Mouse (Mus musculus) ES-E14 (cell line): ENCODE data around the gene Gpatch8. TPM values are rescaled to one million over a fixed set of nuclear protein-coding genes. Genes with fewer than 3 reads are reported as not detected.

Experiments
- DNase-seq: peaks from one replicate; pipeline ENCODE4 v3.0.0-alpha.2; 2013; ENCODE audit warnings: low read depth, low spot score
- H3K27ac ChIP-seq: 2 replicates; pipeline ENCODE4 v1.5.1; 2012; ENCODE audit warnings: low read depth, mild to moderate bottlenecking, low read length, moderate library complexity, mixed read lengths; ENCODE audit not compliant: poor library complexity, insufficient read depth, severe bottlenecking
- H3K36me3 ChIP-seq: 2 replicates; pipeline ENCODE4 v1.6.1; 2012; ENCODE audit warnings: mild to moderate bottlenecking, low read length, moderate library complexity, mixed read lengths; ENCODE audit not compliant: control insufficient read depth, poor library complexity, insufficient read depth, severe bottlenecking
- H3K4me1 ChIP-seq, 2 experiments: fragments of 150-350 bp in 1 of 2; sonication (generic) in 1 of 2; 2 replicates each; pipeline ENCODE4 v1.6.1; 2012; ENCODE audit warnings: low read length in 2 of 2, mild to moderate bottlenecking in 1 of 2, mixed read lengths in 1 of 2; ENCODE audit not compliant: control insufficient read depth in 2 of 2, insufficient read depth in 2 of 2, poor library complexity in 1 of 2
- H3K4me3 ChIP-seq, 2 experiments: fragments of 150-350 bp in 1 of 2; sonication (generic) in 1 of 2; 2 replicates each; pipeline ENCODE4 v1.5.1; 2012; ENCODE audit warnings: low read length in 2 of 2, low read depth in 1 of 2, mild to moderate bottlenecking in 1 of 2, mixed read lengths in 1 of 2; ENCODE audit not compliant: insufficient read depth in 1 of 2, poor library complexity in 1 of 2, severe bottlenecking in 1 of 2
- H3K9ac ChIP-seq: 2 replicates; pipeline ENCODE4 v1.6.1; 2012; ENCODE audit warnings: low read depth, mild to moderate bottlenecking, low read length, mixed read lengths; ENCODE audit not compliant: poor library complexity, insufficient read depth, severe bottlenecking
- H3K9me3 ChIP-seq: fragments of 150-350 bp; sonication (generic); 2 replicates; pipeline ENCODE4 v1.6.1; 2012; ENCODE audit warnings: low read depth, mild to moderate bottlenecking, low read length; ENCODE audit not compliant: control insufficient read depth, insufficient read depth
- CHD2 ChIP-seq: IDR thresholded peaks from 2 replicates; pipeline ENCODE4 v1.6.1; 2014; ENCODE audit warnings: mild to moderate bottlenecking, low read depth, low read length, inconsistent platforms
- HCFC1 ChIP-seq: IDR thresholded peaks from 2 replicates; pipeline ENCODE4 v1.6.1; 2012; ENCODE audit warnings: low read length, inconsistent platforms, borderline replicate concordance; ENCODE audit not compliant: insufficient read depth
- MAFK ChIP-seq: IDR thresholded peaks from 2 replicates; pipeline ENCODE4 v1.6.1; 2014; ENCODE audit warnings: mild to moderate bottlenecking, low read depth, low read length, inconsistent platforms; ENCODE audit not compliant: insufficient read depth
- ZC3H11A ChIP-seq: IDR thresholded peaks from 2 replicates; pipeline ENCODE4 v1.6.1; 2012; ENCODE audit warnings: low read depth, mild to moderate bottlenecking, inconsistent platforms, low read length, borderline replicate concordance
- ZNF384 ChIP-seq: IDR thresholded peaks from 2 replicates; pipeline ENCODE4 v1.6.1; 2012; ENCODE audit warnings: low read depth, low read length, inconsistent platforms
- in situ Hi-C, 2 experiments: fragments of 600-800 bp; cut with MboI; formaldehyde crosslinking; loops; one replicate each; pipeline ENCODE4 v1.15.1; 2025; ENCODE audit warnings: low sequenced_read_pairs in 2 of 2, inconsistent platforms in 1 of 2; ENCODE audit not compliant: unreplicated experiment in 2 of 2
- total RNA-seq: library from RNA; depleted of rRNA; stranded (reverse); fragments of 300-350 nt; gene quantifications from 2 replicates; pipeline ENCODE4 v1.2.3, GENCODE M21; 2012

The Gpatch8 gene
- total RNA-seq, 1 experiment = 22.9 TPM

DNA sequence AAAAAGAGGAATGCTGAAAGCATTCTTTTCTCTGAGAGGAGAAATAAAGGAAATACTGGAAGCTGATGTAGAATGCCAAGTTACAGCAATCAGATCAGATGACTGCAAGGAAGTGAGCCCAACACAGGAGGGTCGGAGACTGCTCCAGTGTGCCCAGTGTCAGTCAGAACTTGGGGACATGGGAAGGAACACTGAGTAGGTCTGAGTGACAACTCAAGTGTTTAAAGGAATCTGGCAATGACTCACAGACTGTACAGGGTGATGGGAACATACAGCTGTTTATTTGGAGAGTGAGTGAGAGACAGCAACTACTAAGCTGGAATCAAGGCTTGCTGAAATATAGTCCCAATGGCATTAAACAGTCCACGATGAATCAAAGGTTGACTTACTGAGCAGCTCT, 60.0 kb downstream of the Gpatch8 start:
- peaks cover 9% of the 10 kb centered on the region for H3K36me3 ChIP-seq
- H3K27ac ChIP-seq = no peak overlapping the region

DNA sequence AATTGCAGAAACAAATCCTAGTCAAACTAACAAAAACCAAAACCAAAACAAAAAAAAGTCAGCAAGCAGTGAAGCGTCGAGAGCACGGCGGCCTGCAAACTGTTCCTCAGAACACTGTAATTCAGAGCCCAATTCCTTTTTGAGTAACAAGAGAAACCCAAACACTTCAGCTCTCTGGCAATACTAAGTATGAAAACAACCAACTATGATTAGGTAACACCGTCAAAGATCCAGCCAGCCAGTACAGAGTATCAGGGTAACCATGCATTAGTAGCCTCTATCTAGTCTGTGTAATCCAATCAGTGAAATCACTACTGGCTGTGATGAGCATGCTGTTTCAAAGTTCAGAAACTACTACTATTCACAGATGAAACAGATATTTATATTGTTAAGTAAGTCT, 60.5 kb downstream of the Gpatch8 start:
- peaks cover 0 to 7% of the 10 kb centered on the region in 2 experiments; a peak in 1 of 4 replicates for H3K4me1 ChIP-seq
- in situ Hi-C loops = loop anchor here in 1 of 2 experiments (10.0 kb wide), 1 partner anchor 159 kb away; no protein-coding TSS in a partner anchor
- no peak overlapping the region for H3K27ac ChIP-seq
- H3K9ac ChIP-seq = no peak overlapping the region
- TF ChIP-seq CHD2 = no peak
- TF ChIP-seq MAFK = no peak
- TF ChIP-seq ZC3H11A = no peak
- no peak for TF ChIP-seq HCFC1
- no peak for TF ChIP-seq ZNF384
- H3K4me3 ChIP-seq = no peak overlapping the region
- peaks cover 9% of the 10 kb centered on the region for H3K36me3 ChIP-seq
- no peak for DNase-seq
- H3K9me3 ChIP-seq = no peaks in the 10 kb centered on the region

More for the DNA sequence above, 60.0 kb downstream of the Gpatch8 start:
- TF ChIP-seq CHD2 = no peak
- TF ChIP-seq ZC3H11A = no peak
- no peak for TF ChIP-seq HCFC1
- no peak for TF ChIP-seq ZNF384
- no peak for TF ChIP-seq MAFK
- no peak overlapping the region for H3K4me3 ChIP-seq
- H3K4me1 ChIP-seq = peaks cover 0 to 7% of the 10 kb centered on the region in 2 experiments; a peak in 1 of 4 replicates
- no peak overlapping the region for H3K9ac ChIP-seq
- H3K9me3 ChIP-seq = no peaks in the 10 kb centered on the region
- no peak for DNase-seq
- in situ Hi-C loops = loop anchor here in 1 of 2 experiments (10.0 kb wide), 1 partner anchor 159 kb away; no protein-coding TSS in a partner anchor

DNA sequence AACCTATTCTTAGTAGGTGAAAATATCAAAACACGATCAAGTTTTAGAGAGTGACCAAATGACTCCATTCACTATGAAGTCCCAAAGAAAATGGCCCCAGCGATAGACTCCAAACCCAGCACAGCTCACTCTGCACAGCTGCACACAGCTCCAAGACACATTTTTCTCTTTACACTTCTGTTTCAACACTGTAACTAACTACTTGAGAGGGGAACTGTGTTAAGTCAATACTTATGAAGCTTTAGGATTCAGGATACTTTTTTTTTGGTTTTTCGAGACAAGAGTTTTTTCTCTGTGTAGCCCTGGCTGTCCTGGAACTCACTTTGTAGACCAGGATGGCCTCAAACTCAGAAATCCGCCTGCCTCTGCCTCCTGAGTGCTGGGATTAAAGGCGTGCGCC, 61.1 kb downstream of the Gpatch8 start:
- H3K4me3 ChIP-seq = no peak overlapping the region
- peaks cover 0 to 7% of the 10 kb centered on the region in 2 experiments; a peak in 1 of 4 replicates for H3K4me1 ChIP-seq
- H3K27ac ChIP-seq = no peak overlapping the region
- H3K9me3 ChIP-seq = no peaks in the 10 kb centered on the region
- no peak overlapping the region for H3K9ac ChIP-seq
- in situ Hi-C loops = loop anchor here in 1 of 2 experiments (10.0 kb wide), 1 partner anchor 160 kb away; no protein-coding TSS in a partner anchor
- TF ChIP-seq MAFK (no peak), ZNF384 (no peak), CHD2 (no peak), ZC3H11A (no peak), HCFC1 (no peak)
- H3K36me3 ChIP-seq = peaks cover 9% of the 10 kb centered on the region
- DNase-seq = no peak

DNA sequence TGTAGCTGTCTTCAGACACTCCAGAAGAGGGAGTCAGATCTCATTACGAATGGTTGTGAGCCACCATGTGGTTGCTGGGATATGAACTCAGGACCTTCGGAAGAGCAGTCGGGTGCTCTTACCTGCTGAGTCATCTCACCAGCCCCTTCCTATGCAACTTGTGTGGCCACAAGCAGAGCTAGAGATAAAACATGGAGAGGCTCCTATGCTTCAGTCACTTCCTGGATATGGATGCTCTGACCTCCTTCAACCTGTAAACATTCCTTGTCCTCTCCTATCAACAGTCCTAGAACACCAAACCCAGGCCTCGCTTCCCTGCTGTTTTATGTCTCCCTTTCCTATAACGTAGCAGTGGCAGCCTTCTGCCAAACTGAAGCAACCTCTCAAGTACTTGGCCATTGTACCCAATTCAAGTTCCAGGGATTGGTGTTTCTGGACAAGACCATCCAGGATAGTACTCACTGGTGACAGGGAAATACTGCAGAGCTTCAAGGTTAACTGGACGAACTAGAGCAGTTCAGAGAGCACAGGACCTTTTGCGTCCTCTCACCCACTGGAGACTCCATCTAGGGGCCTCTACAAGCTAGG, 62.0 kb downstream of the Gpatch8 start:
- Histone ChIP-seq H3K9me3 (no peaks in the 10 kb centered on the region), H3K36me3 (peaks cover 9% of the 10 kb centered on the region), H3K4me3 (no peak overlapping the region), H3K4me1 (peaks cover 0 to 7% of the 10 kb centered on the region in 2 experiments; a peak in 1 of 4 replicates), H3K27ac (no peak overlapping the region), H3K9ac (no peak overlapping the region)
- in situ Hi-C loops = loop anchor here in 1 of 2 experiments (10.0 kb wide), 1 partner anchor 161 kb away; no protein-coding TSS in a partner anchor
- no peak for DNase-seq
- no peak for TF ChIP-seq MAFK
